Mouse (Mus musculus) kidney, adult 8-10 months (tissue): Measurements from ENCODE around the gene Plek.
"Not testable (repeated sequence)": the region's sequence is repeated elsewhere in the genome, so short reads cannot be mapped to it uniquely, and the experiment has no call there.

ENCODE experiments used
- DNase-seq, 2 experiments: peaks; one replicate each; pipeline ENCODE4 v3.0.0; 2022

The Plek gene

DNA sequence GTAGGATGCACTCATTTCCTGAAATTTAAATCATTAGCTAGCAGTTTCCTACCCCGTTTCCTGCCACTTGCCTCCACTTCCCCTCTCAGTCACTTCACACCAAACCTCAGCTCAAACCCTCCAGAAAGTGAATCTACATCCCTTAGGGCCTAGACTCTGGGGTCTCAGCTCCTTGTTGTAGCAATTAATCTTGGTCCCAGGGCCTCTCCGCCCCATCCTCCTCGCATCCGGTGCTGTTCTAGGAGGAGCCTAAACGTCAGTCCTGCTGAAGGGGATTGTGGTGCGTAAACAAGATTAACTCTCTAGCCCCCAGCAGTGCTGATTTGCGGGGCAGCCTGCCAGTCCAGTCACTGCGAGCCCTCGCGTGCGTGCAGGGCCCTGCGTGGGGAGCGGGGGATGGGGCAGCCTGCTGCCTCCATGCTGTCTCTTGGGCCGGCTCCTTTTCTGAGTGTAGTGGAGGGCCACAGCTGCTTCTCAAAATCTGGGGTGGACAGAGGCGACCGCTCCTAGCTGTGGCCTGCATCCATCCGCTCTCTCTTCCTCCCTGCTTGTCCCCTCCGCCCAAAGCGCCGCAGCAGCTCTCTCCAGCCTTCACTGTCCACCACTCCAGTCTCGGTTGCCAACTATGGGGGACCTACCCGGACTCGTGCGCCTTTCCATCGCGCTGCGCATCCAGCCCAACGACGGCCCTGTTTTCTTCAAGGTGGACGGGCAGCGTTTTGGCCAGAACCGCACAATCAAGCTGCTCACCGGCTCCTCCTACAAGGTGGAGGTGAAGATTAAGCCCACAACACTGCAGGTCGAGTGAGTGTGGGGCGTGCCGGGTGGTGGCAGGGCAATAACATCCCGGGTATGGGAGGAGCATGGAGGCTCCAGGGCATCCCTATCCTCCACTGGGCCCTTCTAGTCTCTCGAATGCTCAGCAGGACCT, at the start of gene Plek, which contains the start of gene Cnrip1:
Plek (minus strand) TSS at position 837 of the 931 bp plus-strand sequence.
Cnrip1 (plus strand) TSS at position 42 of the 931 bp plus-strand sequence.
- DNase-seq, result peak; percentile 18 to 21

DNA sequence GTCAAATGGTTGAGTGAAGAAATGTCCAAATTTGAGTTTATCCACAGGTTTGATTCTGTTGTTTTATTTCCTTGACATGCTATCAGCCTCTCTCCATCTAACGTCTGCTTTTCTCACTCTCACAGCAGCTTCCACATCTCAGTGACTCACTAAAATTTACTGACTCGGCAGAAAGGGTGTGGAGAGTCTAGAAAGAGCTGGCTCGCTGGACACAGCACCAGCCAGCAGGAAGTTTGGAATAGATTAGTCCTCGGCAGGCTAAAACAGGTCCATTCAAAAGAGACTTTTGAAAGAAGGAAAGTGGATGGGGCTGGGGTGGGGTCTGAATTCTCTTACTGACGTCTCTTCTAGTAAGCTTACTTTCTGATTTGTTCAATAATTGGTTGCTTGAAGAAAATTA, 33.9 kb upstream of the Plek start:
- DNase-seq, result no peak

DNA sequence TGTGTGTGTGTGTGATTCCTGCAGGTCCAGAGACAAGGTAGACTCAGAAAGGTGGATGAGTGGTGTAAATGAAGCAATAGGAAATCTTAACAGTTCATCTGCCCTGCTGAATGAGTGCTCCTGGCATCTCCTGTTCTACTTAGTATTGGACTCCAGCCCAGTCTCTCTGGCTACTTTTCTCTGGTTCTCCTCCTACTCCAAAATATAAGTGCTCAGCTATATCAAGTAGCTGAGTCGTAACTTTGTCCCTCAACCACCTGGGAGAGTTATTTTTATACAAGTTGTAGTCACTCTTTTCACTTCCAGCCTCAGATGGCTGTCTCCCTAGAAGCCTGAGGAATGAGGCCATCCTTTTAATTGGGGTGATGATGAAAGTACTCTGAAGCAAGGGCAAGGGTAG, 31.7 kb upstream of the Plek start:
- no peak for DNase-seq

DNA sequence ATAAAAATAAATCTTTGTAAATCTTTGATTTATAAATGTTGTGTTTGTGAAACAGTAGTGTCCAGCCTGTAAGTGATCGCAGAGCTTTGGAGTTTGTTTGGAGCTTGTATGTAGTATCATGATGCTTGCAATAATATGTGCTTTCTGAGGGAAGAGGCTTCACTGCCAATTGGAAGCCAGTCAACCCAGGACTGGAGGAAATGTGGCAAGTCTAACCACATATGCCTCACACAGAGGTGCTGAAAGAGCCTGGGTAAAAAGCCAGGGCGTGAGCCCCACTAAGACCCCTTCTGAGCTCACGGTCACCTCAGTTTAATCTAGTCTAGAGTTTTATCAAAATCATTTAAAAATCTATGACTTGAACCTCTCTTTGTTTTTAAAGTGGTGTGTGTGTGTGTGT, 31.3 kb upstream of the Plek start:
- DNase-seq, result no peak

DNA sequence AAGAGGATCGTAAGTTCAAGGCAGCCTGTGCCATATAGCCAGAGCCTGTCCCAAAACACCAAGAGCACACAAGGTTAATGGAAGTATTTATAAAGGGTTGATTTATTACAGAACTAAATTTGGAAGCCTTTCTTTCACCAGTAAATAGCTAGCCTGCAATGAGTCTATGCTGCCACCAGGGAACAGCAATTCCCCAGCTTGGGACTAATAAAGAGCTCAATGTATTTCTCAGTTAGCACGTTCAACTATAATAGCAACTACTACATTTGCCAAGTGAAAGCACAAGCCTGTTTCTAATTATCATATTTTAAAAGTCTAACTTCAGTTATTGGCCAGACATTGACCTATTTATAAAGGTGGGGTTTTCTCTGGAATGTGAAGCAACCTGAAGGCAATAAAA, 30.8 kb upstream of the Plek start:
- peak in 1 of 2 experiments; percentile 4 for DNase-seq

DNA sequence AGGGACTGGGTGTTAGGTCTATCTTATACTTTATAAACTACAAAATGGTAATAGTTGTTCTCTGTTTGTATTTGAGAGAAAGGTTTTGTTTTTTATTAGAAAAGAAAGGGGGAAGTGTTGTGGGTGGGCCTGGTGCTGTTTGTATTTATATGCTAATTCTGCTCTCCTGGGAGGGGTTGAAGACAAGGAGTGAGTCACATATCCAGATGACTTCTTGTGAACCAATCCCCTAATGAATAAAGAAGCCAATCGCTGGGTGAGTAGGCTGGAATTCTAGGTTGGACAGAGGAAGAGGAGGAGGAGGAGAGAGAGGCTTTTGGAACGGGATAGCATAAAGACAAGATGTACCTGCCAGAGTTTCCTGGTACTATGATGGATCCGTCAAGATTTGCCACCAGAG, 29.9 kb upstream of the Plek start:
- DNase-seq, result no peak

DNA sequence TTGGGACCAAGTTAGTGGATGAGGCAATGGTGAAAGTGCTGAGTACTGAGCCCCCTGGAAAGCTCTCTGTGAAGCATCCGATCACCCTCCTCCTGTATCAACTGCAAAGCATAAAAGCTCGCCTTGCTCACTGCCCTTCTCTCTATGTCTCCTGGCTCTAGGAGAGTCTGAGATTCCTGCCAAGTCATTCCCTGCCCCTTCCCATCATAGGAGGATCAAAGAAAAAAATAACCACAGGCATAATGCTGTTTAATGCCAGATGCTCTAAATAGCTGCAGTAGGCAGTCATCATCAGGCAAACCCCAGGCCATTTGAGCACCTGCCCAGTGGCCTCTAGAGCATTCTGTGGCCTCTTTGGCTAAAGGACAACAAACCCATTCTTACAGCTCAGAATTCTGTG, 23.5 kb upstream of the Plek start:
- DNase-seq, result no peak

DNA sequence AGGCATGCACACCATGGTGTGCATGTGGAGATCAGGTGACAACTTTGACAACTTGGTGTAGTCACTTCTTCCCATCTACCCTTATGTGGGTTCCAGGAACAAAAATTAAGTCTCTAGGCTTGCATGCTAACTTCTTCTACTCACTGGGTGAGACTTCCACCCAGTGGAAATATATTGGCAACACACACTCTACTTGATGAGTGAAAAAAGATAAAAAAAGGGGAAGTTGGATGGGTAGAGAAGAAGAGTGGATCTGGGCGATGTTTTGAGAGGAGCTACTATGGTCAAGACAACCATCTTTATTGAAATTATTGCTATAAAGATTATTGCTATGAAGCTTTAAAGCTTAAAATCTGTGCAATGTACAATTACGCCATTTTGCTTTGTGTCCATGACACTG, 17.2 kb upstream of the Plek start:
- DNase-seq, result not testable (repeated sequence)

DNA sequence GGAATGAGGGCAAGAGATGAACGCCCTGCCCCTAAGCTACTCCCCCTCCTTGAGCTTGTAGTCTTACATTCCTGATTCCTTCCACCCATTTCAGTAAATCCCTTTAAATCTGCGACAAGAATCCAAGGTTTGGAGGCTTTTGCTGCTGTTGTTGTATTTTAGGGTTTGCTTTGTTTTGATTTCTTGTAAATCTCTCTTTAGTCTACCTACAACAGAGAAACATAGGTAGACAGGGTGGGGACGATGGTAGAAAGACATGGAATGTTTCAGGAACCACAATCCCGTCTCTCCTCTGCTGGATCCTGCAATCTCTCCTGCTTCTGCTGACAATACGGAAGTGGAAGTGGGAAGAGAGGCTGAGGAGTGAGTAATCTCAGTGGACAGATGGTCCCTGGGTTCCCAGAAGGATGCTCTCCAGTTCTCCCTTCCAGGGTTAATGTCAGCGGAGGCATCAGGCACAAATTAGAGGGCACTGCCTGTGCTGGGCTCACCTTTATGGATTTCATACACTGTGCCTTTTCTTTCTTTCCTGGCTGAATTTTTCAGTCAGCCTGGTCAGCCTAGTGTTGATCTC, 382 bp upstream of the Plek start:
- DNase-seq, result no peak

DNA sequence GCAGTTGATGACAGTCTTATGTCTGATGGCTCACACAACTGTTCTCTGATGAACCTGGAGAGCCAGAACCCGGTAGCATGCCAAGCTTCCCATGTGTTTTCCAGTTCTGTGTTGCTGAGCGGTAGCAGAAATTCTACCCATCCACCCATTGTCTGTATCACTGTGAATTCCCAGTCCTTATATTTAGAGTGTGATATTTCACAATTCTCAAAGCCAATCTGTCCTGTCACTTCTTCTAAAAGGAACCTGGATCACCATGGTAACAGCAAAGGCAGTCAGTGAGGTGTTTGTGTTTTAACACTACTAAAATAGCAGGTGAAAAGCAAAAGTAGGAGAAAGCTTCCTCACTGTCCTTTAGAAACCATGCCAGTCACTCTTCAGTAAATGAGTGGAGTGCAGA, 6.4 kb downstream of the Plek start:
- DNase-seq, result no peak

DNA sequence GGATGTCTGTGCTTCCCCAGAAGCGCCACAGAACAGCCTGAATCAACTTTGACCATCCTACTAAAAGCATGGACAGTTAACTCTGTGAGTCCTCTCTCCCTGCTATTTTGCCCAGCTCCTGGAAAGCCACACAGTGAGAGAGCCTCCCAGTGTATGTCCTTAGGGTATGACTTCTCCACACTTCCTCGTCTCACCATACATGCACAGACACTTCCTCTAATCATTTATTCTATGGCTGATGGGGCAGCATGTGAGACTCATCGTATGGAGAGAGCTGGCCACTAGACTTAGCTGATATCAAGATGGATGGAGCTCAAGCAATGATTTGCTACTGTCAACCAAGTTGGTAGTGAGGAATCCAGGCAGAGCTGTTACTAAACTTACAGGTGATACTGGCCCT, 28.2 kb downstream of the Plek start:
- no peak for DNase-seq

DNA sequence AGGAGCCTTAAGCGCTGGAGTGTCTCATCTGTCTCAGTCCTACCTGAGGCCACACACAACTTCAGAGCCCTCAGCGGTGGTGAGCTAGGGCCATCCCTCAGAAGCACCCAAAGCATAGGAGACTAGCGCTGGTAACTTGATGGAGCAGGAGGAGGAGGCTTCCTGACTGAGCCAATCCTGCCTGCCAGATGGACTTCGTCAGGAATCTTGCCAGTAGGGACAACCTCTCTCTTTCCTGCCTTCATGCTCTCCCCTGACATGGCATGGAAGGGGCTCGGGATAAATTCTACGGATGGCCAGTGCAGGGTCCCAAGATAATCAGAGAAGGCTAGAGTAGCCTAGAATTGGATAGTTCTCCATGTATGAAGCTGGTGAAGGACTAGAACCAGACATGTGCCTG, 29.0 kb downstream of the Plek start:
- no peak for DNase-seq

DNA sequence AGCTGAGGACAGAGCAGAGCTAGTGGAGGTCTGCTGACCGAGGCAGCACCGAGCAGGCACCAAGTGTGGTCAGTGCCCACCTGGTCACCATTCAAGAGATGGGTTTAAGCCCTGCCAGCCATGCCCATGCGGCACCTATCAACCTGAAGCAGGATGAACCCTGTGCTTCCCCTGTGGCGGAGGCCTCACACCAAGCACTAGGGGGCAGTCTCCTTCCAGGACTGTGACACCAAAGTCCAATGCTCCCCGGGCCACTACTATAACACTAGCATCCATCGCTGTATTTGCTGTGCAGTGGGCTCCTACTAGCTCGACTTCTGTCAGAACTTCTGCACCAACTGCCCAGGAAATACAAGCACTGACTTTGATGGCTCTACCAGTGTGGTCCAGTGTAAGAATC, 32.9 kb downstream of the Plek start:
- DNase-seq, result no peak

DNA sequence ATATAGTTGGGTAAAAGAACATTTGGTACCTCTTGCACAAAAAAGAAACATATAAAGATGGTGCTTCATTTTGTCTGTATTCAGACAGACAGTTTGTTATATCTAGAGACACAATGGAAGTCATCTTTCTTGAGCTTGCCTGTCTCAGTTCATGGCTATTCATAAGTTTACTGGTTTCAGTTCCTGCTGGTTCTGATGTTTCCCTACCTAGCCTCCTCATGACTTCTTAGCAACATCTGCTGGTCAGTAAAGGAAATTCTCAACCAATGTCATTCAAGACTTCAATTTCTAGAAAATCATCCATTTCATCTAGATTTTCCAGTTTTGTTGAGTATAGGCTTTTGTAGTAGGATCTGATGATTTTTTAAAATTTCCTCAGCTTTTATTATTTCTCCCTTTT, 39.2 kb downstream of the Plek start:
- DNase-seq, result no peak

DNA sequence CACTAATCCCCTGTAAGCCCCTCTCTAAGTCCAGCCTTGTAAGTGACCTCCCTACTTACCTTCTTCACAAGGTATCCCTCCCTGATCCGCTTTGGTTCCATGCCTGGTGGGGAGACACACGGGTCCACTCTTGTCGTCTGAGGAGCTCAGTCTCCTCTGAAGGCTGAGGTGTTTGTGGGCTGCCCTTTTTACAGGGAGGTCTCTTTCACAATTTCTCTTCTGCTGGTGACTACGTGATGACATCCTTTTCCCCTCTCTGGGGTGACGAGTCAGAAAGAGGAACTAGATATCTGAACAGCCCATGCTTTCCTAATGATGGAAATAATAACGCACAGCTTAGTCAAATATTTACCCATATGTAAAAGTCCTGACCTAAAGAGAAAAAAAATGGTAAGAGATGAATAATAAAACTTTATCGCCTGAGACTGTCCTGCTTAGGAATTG, 43.7 kb downstream of the Plek start:
- DNase-seq, result no peak

DNA sequence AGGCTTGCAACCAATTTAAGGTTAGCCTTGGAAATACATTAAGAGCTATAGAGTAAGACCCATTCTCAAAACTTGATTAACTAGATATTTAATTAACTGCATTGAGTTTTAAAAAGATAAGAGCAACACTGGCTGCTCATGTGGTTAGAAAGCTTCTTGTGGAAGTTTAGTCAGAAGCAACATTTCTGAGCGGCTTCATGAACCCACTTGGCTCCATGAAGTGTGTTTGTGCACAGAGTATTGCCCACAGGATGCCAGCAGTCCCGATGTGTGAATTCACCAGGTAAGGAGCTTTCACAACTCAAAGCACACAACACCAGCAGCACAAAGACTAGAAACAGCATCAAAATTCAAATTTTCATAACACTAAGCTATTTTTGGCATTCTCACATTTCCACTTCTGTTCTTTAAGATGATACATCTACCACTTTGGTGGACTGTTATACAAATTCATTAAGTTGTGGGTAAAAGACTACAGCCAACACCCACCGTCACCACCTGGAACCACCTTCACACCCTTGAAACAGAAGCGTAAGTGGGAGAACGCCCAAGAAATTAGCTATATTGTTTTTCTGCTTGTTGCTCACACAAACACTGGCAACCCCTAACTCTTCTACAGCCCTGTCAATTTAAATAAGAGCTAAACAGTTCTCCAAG, 44.5 kb downstream of the Plek start:
- no peak for DNase-seq

DNA sequence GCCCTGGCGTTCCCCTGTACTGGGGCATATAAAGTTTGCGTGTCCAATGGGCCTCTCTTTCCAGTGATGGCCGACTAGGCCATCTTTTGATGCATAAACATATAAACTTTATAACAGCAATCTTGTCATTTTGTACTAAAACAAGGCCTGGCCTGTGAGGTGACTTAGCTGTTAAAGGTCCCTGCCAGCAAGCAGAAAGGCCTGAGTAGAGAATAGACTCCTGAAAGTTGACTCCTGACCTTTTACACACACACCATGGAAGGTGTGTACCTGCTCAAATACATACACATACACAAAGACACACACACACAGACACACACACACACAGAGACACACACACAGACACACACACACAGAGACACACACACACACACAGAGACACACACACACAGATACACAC, 45.7 kb downstream of the Plek start:
- not testable (repeated sequence) for DNase-seq

DNA sequence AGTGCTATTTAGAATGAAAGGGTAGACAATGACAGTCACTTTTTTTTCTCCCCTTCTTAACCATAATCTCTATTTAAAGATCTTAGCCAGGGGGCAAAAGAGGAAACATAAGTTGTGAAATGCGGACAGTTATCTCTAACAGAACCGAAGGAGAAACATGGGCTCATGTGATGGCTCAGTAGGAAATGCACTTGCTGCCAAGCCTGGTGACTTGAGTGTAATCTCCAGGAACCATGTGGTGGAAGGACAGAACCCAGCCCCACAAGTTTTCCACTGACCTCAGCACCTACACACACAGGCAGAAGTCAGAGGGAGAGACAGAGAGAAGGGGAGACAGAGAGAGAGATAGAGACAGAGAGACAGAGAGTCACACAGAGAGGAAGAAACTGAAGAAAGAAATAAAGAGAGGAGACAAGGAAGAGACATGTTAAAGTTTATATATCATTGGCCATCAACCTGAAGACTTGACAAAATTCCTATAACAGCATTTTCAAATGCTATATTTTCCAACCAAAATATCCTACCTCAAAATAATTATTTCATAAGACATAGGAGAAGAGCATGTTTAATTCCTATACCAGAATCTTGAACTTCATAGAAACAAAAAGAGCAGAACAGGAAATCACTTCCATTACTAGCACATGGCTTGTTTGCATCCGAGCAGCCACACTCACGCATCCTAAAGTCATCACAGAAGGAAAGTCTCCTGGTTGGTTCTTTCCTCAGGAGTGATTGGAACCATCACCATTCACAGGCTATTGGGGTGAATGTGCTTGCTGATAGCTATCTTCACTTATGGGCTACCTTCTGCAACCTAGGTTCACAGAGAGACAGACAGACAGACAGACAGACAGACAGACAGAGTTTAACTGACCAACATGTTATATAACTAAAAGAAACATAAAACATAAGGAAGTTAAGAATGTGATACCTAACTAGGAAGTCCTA, 47.0 kb downstream of the Plek start:
- DNase-seq, result peak in 1 of 2 experiments; percentile 3

DNA sequence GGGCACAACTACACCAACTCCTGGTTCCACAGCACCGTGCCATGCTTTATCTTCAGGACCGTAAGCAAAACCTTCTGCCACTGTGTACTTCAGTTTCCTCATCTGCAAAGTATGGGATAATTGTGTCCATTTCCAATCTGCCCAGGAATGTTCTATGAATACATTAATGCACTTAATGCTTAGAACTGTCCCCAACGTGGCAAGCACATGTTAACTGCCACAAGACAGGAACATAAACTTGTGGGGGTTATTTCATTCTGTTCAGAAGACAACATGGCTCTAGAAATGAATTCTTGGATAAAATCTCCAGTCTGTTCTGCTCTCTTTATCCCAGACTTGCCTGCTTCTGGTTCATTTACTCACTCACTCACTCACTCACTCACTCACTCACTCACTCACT, 48.4 kb downstream of the Plek start:
- no peak for DNase-seq

DNA sequence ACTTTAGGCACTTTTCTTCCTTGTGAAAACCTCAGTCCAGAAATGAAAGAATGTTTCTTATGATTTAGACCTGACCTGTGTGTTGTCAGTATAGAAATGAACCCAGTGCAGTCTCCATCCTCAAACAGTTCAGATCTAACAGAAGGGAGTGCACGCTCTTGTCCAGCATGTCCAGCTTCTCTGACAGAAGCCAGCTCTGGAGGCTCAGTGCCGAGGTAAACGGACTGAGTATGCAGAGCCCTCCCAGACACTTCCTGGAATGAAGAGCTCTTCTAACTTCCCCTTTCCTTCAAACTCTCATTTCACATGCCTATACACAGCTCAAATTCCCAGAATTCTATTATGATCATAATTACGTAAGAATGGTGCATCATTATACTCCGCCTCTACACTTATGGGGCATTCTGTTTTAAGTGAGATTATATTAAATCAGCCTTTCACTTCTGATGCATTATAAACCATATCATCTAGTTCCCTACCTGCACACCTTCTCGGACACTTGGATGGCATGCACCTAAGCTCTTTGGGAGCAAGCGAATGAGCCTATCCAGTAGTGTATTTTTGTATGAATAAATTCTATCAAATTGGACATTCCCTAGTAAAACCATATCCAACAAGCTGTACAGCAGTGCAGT, 49.3 kb downstream of the Plek start:
- DNase-seq, result no peak

DNA sequence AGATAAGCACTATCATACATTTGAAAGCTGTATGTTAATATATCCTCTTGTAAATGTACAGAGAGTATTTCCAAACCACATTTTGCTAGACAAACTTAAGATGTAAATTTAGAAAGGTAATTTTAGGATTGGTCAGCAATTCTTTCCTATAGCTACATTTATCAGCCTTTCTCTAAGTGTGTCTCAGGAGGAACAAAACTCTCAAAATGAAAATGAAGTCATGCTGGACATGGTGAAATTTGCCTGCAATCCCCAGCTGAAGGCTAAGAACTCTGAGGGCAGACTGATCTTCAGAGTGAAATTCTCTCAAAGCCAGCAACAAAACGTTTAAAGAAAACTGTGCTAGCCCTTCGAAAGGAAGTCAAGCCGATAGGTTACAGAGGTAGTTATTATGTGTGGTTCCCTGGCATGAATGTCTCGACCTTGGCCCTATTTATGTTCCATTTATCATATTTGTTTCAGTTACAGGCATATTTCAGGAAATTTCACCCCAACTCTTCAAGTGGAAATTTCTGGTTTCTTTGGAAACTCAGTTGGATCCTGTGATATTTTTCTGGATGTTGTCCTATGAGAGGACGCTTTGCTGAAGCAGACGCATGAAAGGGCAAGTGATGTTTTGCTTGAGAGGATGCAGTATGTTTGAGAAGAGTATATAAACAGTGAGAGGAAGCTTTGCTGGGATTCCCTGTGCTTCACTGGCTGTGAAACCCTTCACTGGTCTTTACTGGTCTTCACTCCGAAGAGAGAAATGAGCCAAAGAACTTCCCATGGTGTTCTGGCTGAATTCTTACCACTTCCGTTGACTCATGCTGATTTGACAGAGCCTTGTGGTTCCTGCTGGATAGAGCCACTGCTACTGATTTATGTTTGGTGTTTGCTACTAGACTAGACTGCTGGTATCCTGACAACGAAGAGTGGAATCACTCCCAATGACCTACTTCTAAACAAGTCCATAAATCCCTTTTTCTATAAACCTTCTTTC, 51.5 kb downstream of the Plek start:
- no peak for DNase-seq
